Mouse (Mus musculus) lung, embryonic 14.5 days (tissue): ENCODE results near the gene Rrm1. TPM values are rescaled to one million over a fixed set of nuclear protein-coding genes. Genes with fewer than 3 reads are reported as not detected.
"Not testable (repeated sequence)": the region's sequence is repeated elsewhere in the genome, so short reads cannot be mapped to it uniquely, and the experiment has no call there.

Source experiments
- ATAC-seq: fragments of 200-750 bp; cut with Nextera tagmentation; 2 replicates; pipeline ENCODE4 v1.8.0; 2017; ENCODE audit warnings: mild to moderate bottlenecking, moderate TSS enrichment, moderate library complexity; ENCODE audit not compliant: insufficient read depth
- DNase-seq: peaks from one replicate; pipeline ENCODE4 v3.0.0-alpha.2; 2015
- H3K27ac ChIP-seq: fragments of 300-500 bp; sonication (generic); 2 replicates; pipeline ENCODE4 v1.5.1; 2014; ENCODE audit warnings: low read depth, mild to moderate bottlenecking, moderate library complexity
- H3K27me3 ChIP-seq: fragments of 300-500 bp; sonication (generic); 2 replicates; pipeline ENCODE4 v1.6.1; 2014; ENCODE audit warnings: low read length, control low read depth; ENCODE audit not compliant: insufficient read depth
- H3K36me3 ChIP-seq: fragments of 300-500 bp; sonication (generic); 2 replicates; pipeline ENCODE4 v1.6.1; 2014; ENCODE audit warnings: control low read depth; ENCODE audit not compliant: insufficient read depth
- H3K4me1 ChIP-seq: fragments of 300-500 bp; sonication (generic); 2 replicates; pipeline ENCODE4 v1.6.1; 2014; ENCODE audit warnings: antibody characterized with exemption, control low read depth; ENCODE audit not compliant: insufficient read depth
- H3K4me2 ChIP-seq: fragments of 300-500 bp; sonication (generic); 2 replicates; pipeline ENCODE4 v1.6.1; 2014; ENCODE audit warnings: mild to moderate bottlenecking
- H3K4me3 ChIP-seq: fragments of 300-500 bp; sonication (generic); 2 replicates; pipeline ENCODE4 v1.5.1; 2014; ENCODE audit warnings: low read depth, low read length
- H3K9ac ChIP-seq: fragments of 300-500 bp; sonication (generic); 2 replicates; pipeline ENCODE4 v1.6.1; 2014
- H3K9me3 ChIP-seq: fragments of 300-500 bp; sonication (generic); 2 replicates; pipeline ENCODE4 v1.6.1; 2016; ENCODE audit warnings: low read depth, low read length, control low read depth
- CTCF ChIP-seq: IDR thresholded peaks from 2 replicates; pipeline ENCODE4 v1.5.1; 2016; ENCODE audit warnings: antibody characterized with exemption, low read depth
- WGBS: fragments of 180-500 bp; shearing (Covaris S2); extraction: QIAGEN DNeasy Blood & Tissue Kit; methylation state at CpG from one replicate; pipeline ENCODE4 v1.1.7; 2014; 5-methylcytosine and 5-hydroxymethylcytosine counted together
- polyA plus RNA-seq: library from polyadenylated mRNA; unstranded; fragments of >200 nt; fragmentation: Nextera tagmentation; extraction: Ambion mirVana; gene quantifications from 2 replicates; pipeline ENCODE4 v1.2.1, GENCODE M21; 2014

The Rrm1 gene
- 200 and 220 TPM in 2 replicates for polyA plus RNA-seq

DNA sequence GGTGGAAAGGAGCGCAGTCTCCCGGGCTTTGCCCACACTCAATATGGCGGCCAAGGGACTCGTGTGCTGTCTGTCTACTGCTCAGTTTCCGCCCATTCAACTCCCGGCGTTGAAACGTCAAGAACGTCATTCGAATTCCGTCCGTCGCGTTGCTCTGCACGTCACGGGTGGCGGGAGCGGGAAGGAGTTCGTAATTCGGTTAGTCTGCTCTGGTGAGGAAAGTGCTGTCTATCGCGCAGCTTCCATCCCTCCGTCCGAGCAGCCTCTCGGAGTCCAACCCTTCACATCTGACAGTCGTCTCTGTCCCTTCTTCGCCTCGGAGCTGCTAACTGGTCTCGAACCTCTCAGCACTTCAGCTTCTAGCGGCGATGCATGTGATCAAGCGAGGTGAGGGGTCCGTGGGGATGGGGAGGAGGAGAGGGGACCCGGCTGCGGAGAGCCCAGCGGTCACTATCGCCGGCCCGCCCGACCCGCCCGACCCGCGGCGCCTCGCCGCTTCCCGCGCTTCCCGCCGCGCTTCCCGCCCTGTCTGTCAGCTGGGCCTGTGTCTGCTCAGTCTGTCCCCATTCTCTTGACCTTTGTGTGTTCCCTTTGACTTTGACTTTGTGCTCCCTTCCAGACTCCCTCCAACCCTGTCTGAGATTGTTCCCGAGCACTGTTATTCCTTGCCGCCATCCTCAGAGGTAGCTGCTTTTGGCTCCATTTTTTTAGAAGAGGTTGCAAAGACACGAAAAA lies at the start of gene Rrm1:
Rrm1 (plus strand) TSS at position 39 of the 735 bp plus-strand sequence.
- Histone ChIP-seq H3K4me3 (peak within 1 kb of the TSS; percentile 78), H3K4me2 (peak within 1 kb of the TSS; percentile 71), H3K9me3 (no peaks in the 10 kb centered on the region), H3K4me1 (peaks cover 8% of the 10 kb centered on the region), H3K36me3 (peaks cover 28% of the 10 kb centered on the region), H3K27me3 (no peaks in the 10 kb centered on the region), H3K27ac (peak within 1 kb of the TSS; percentile 95), H3K9ac (peak within 1 kb of the TSS; percentile 94)
- peak; percentile 99 for DNase-seq
- under 1% methylated on average over 56 of the region's 56 CpGs for WGBS
- ATAC-seq, result peak; percentile 99
- no peak for TF ChIP-seq CTCF

DNA sequence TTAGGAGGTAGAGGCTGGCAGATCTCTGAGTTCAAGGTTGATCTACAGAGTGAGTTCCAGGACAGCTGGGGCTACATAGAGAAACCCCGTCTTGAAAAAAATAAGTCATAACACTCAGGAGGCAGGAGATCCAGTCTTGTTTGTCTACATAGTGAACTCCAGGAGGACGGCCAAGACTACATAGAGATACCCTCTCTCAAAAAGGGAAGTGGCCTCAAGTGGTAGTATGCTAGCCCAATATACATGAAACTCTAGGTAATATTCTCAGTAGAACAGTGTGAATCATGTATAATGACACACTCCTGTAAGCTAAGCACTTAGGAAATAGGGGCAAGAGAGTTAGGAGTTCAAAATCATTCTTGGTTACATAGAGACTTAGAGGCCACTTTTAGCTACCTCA lies 47.6 kb upstream of the Rrm1 start:
- DNase-seq, result no peak
- ATAC-seq, result no peak
- Histone ChIP-seq H3K4me3 (no peak overlapping the region), H3K4me2 (no peak overlapping the region), H3K9ac (no peak overlapping the region), H3K27ac (no peak overlapping the region), H3K36me3 (no peaks in the 10 kb centered on the region), H3K9me3 (no peaks in the 10 kb centered on the region), H3K27me3 (no peaks in the 10 kb centered on the region), H3K4me1 (no peaks in the 10 kb centered on the region)
- WGBS, result 79% methylated on average over 2 of the region's 2 CpGs
- TF ChIP-seq CTCF, result no peak

DNA sequence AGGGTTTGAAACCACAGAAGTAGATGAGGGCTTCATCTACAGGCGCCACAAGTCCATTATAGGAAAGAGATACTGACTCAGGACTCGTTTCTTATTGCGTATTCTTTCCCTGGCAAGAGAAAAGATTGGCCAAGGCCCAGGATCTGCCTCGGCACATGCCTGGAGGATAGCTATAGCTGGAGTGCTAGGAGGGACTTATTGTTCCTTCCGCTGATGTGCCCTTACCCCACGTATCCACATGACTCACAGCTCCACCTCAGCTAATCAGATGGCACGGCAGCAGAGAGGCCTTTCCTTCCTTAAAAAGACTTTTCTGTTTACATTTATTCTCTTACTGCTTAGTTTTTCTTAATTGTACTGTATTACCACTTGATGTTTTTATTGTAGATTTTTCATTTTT lies 45.6 kb upstream of the Rrm1 start:
- no peak overlapping the region for H3K27ac ChIP-seq
- no peaks in the 10 kb centered on the region for H3K4me1 ChIP-seq
- H3K9me3 ChIP-seq, result no peaks in the 10 kb centered on the region
- DNase-seq, result peak; percentile 11
- H3K36me3 ChIP-seq, result no peaks in the 10 kb centered on the region
- no peak overlapping the region for H3K4me2 ChIP-seq
- TF ChIP-seq CTCF, result no peak
- no peak overlapping the region for H3K9ac ChIP-seq
- WGBS, result 65% methylated on average over 7 of the region's 7 CpGs
- ATAC-seq, result no peak
- no peaks in the 10 kb centered on the region for H3K27me3 ChIP-seq
- no peak overlapping the region for H3K4me3 ChIP-seq

DNA sequence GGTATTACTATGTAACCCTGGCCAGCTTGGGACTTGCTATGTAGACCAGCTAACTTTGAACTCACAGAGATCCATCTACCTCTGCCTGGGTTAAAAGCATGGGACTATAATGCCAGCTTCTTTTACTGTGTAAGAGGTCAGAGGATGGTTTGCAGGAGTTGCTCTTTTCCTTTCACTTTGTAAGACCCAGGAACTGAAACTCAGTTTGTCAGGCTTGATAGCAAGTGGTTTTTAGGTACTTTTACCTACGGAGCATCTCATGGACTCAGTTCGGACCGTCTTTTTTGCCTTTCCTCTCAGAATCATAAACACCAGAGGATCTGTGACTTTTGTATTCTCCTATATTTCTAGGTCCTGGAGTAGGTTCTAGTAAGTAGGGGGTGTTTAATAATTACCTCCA lies 45.2 kb upstream of the Rrm1 start:
- H3K9ac ChIP-seq, result no peak overlapping the region
- H3K4me1 ChIP-seq, result no peaks in the 10 kb centered on the region
- no peak overlapping the region for H3K4me2 ChIP-seq
- no peaks in the 10 kb centered on the region for H3K27me3 ChIP-seq
- no peak overlapping the region for H3K4me3 ChIP-seq
- no peak overlapping the region for H3K27ac ChIP-seq
- no peak for ATAC-seq
- H3K36me3 ChIP-seq, result no peaks in the 10 kb centered on the region
- TF ChIP-seq CTCF, result no peak
- WGBS, result 96% methylated on average over 3 of the region's 3 CpGs
- no peak for DNase-seq
- no peaks in the 10 kb centered on the region for H3K9me3 ChIP-seq

- Histone ChIP-seq H3K27ac (no peak overlapping the region), H3K4me1 (no peaks in the 10 kb centered on the region), H3K27me3 (no peaks in the 10 kb centered on the region), H3K9me3 (no peaks in the 10 kb centered on the region), H3K4me3 (no peak overlapping the region), H3K4me2 (no peak overlapping the region), H3K36me3 (no peaks in the 10 kb centered on the region), H3K9ac (no peak overlapping the region)
- TF ChIP-seq CTCF, result no peak
- ATAC-seq (no peak), DNase-seq (no peak)
- 77% methylated on average over 3 of the region's 3 CpGs for WGBS
These were observed 42.2 kb upstream of the Rrm1 start for GRCm38 (mm10) chr7:102399180-102399731.

GRCm38 (mm10) chr7:102404118-102404517 lies 37.4 kb upstream of the Rrm1 start:
- 85% methylated on average over 2 of the region's 2 CpGs for WGBS
- no peak for DNase-seq
- H3K4me1 ChIP-seq, result no peaks in the 10 kb centered on the region
- no peaks in the 10 kb centered on the region for H3K27me3 ChIP-seq
- H3K27ac ChIP-seq, result no peak overlapping the region
- H3K9me3 ChIP-seq, result no peaks in the 10 kb centered on the region
- H3K4me2 ChIP-seq, result no peak overlapping the region
- TF ChIP-seq CTCF, result 0 out of 2 replicates have a peak, but pooled peaks have one; percentile 3
- H3K4me3 ChIP-seq, result no peak overlapping the region
- no peaks in the 10 kb centered on the region for H3K36me3 ChIP-seq
- ATAC-seq, result no peak
- H3K9ac ChIP-seq, result no peak overlapping the region

GRCm38 (mm10) chr7:102407440-102407839 lies 34.1 kb upstream of the Rrm1 start:
- no peaks in the 10 kb centered on the region for H3K36me3 ChIP-seq
- TF ChIP-seq CTCF, result no peak
- H3K9ac ChIP-seq, result no peak overlapping the region
- H3K4me1 ChIP-seq, result no peaks in the 10 kb centered on the region
- H3K27me3 ChIP-seq, result no peaks in the 10 kb centered on the region
- H3K9me3 ChIP-seq, result no peaks in the 10 kb centered on the region
- no peak overlapping the region for H3K4me3 ChIP-seq
- no peak overlapping the region for H3K4me2 ChIP-seq
- no peak overlapping the region for H3K27ac ChIP-seq
- no peak for ATAC-seq
- no peak for DNase-seq

- WGBS, result 89% methylated on average over 9 of the region's 9 CpGs
- not testable (repeated sequence) for ATAC-seq, H3K9ac ChIP-seq, H3K9me3 ChIP-seq, H3K4me2 ChIP-seq, DNase-seq, H3K4me3 ChIP-seq, H3K27ac ChIP-seq, H3K36me3 ChIP-seq, H3K4me1 ChIP-seq, H3K27me3 ChIP-seq
These were observed 26.2 kb upstream of the Rrm1 start for GRCm38 (mm10) chr7:102415272-102415671.
